Mouse (Mus musculus) embryonic facial prominence, embryonic 13.5 days (tissue): ENCODE data around the gene Rps15. TPM values are rescaled to one million over a fixed set of nuclear protein-coding genes. Genes with fewer than 3 reads are reported as not detected.

ENCODE experiments used
- ATAC-seq: fragments of 200-750 bp; cut with Nextera tagmentation; 2 replicates; pipeline ENCODE4 v1.8.0; 2017; ENCODE audit warnings: low read depth; ENCODE audit not compliant: insufficient number of reproducible peaks, insufficient read depth, low FRiP score, low TSS enrichment
- H3K27ac ChIP-seq: fragments of 300-500 bp; sonication (generic); 2 replicates; pipeline ENCODE4 v1.5.1; 2015; ENCODE audit warnings: moderate library complexity, mild to moderate bottlenecking, inconsistent platforms
- H3K27me3 ChIP-seq: fragments of 300-500 bp; sonication (generic); 2 replicates; pipeline ENCODE4 v1.6.1; 2015; ENCODE audit warnings: mild to moderate bottlenecking, inconsistent platforms
- H3K36me3 ChIP-seq: fragments of 300-500 bp; sonication (generic); 2 replicates; pipeline ENCODE4 v1.6.1; 2015; ENCODE audit warnings: mild to moderate bottlenecking, inconsistent platforms
- H3K4me1 ChIP-seq: fragments of 300-500 bp; sonication (generic); 2 replicates; pipeline ENCODE4 v1.6.1; 2015; ENCODE audit warnings: inconsistent platforms
- H3K4me2 ChIP-seq: fragments of 300-500 bp; sonication (generic); 2 replicates; pipeline ENCODE4 v1.6.1; 2015; ENCODE audit warnings: moderate library complexity, mild to moderate bottlenecking, inconsistent platforms
- H3K4me3 ChIP-seq: fragments of 300-500 bp; sonication (generic); 2 replicates; pipeline ENCODE4 v1.5.1; 2015; ENCODE audit warnings: mild to moderate bottlenecking, inconsistent platforms
- H3K9ac ChIP-seq: fragments of 300-500 bp; sonication (generic); 2 replicates; pipeline ENCODE4 v1.6.1; 2015; ENCODE audit warnings: mild to moderate bottlenecking, inconsistent platforms
- H3K9me3 ChIP-seq: fragments of 300-500 bp; sonication (generic); 2 replicates; pipeline ENCODE4 v1.6.1; 2016; ENCODE audit warnings: inconsistent platforms
- WGBS: fragments of 180-500 bp; shearing (Covaris S2); methylation state at CpG from one replicate; pipeline ENCODE4 v1.1.7; 2015; ENCODE audit warnings: mixed read lengths; 5-methylcytosine and 5-hydroxymethylcytosine counted together
- polyA plus RNA-seq: library from polyadenylated mRNA; unstranded; fragments of >200 nt; fragmentation: Nextera tagmentation; extraction: Ambion mirVana; gene quantifications from 2 replicates; pipeline ENCODE4 v1.2.1, GENCODE M21; 2015

Rps15 gene
- polyA plus RNA-seq, 1 experiment from 2014 or later: 1,047 TPM

GRCm38 (mm10) chr10:80261585-80261968, 30.7 kb upstream of the Rps15 start:
- Histone ChIP-seq H3K36me3 (peaks cover 25% of the 10 kb centered on the region), H3K9ac (peak overlapping the region; percentile 69), H3K4me3 (peak overlapping the region; percentile 49), H3K27ac (peak overlapping the region; percentile 96), H3K9me3 (no peaks in the 10 kb centered on the region), H3K4me2 (peak overlapping the region; percentile 77), H3K4me1 (peaks cover 40% of the 10 kb centered on the region), H3K27me3 (no peaks in the 10 kb centered on the region)
- peak; percentile 27 for ATAC-seq
- 0% methylated on average over 14 of the region's 14 CpGs for WGBS

GRCm38 (mm10) chr10:80262169-80262568, 30.1 kb upstream of the Rps15 start:
- WGBS: 76% methylated on average over 12 of the region's 12 CpGs
- Histone ChIP-seq H3K4me3 (peak overlapping the region; percentile 49), H3K4me1 (peaks cover 46% of the 10 kb centered on the region), H3K9me3 (no peaks in the 10 kb centered on the region), H3K27me3 (no peaks in the 10 kb centered on the region), H3K27ac (peak overlapping the region; percentile 96), H3K9ac (peak overlapping the region; percentile 69), H3K4me2 (peak overlapping the region; percentile 77), H3K36me3 (peaks cover 23% of the 10 kb centered on the region)
- no peak for ATAC-seq

- 94% methylated on average over 10 of the region's 10 CpGs for WGBS
Measured at GRCm38 (mm10) chr10:80262776-80263365, 29.4 kb upstream of the Rps15 start.

GRCm38 (mm10) chr10:80264341-80265148, 27.7 kb upstream of the Rps15 start:
- peak overlapping the region; percentile 99 for H3K9ac ChIP-seq
- no peaks in the 10 kb centered on the region for H3K27me3 ChIP-seq
- WGBS: 2% methylated on average over 78 of the region's 81 CpGs
- H3K36me3 ChIP-seq: peaks cover 24% of the 10 kb centered on the region
- peak overlapping the region; percentile 64 for H3K27ac ChIP-seq
- no peaks in the 10 kb centered on the region for H3K9me3 ChIP-seq
- H3K4me3 ChIP-seq: peak overlapping the region; percentile 90
- 0 out of 2 replicates have a peak, but pooled peaks have one; percentile 40 for ATAC-seq
- H3K4me2 ChIP-seq: peak overlapping the region; percentile 85
- peaks cover 56% of the 10 kb centered on the region for H3K4me1 ChIP-seq

More at GRCm38 (mm10) chr10:80262776-80263365, 29.4 kb upstream of the Rps15 start:
- no peaks in the 10 kb centered on the region for H3K27me3 ChIP-seq
- no peak overlapping the region for H3K4me2 ChIP-seq
- H3K4me3 ChIP-seq: no peak overlapping the region
- peaks cover 24% of the 10 kb centered on the region for H3K36me3 ChIP-seq
- no peak overlapping the region for H3K9ac ChIP-seq
- ATAC-seq: no peak
- no peaks in the 10 kb centered on the region for H3K9me3 ChIP-seq
- peaks cover 53% of the 10 kb centered on the region for H3K4me1 ChIP-seq
- no peak overlapping the region for H3K27ac ChIP-seq

- peaks cover 25% of the 10 kb centered on the region for H3K36me3 ChIP-seq
- no peak for ATAC-seq
- H3K4me2 ChIP-seq: peak overlapping the region; percentile 85
- under 1% methylated on average over 18 of the region's 18 CpGs for WGBS
- no peaks in the 10 kb centered on the region for H3K9me3 ChIP-seq
- peak overlapping the region; percentile 99 for H3K9ac ChIP-seq
- peak overlapping the region; percentile 90 for H3K4me3 ChIP-seq
- peak overlapping the region; percentile 64 for H3K27ac ChIP-seq
- peaks cover 50% of the 10 kb centered on the region for H3K4me1 ChIP-seq
- no peaks in the 10 kb centered on the region for H3K27me3 ChIP-seq
Measured at GRCm38 (mm10) chr10:80265149-80265486, 27.1 kb upstream of the Rps15 start.

- Histone ChIP-seq H3K36me3 (peaks cover 56% of the 10 kb centered on the region), H3K9ac (peak overlapping the region; percentile 37; the same call in 1 of the 2 replicates)
Measured at GRCm38 (mm10) chr10:80270099-80270498, 22.2 kb upstream of the Rps15 start.

GRCm38 (mm10) chr10:80270734-80271181, 21.5 kb upstream of the Rps15 start:
- no peak overlapping the region for H3K4me3 ChIP-seq
- WGBS: 78% methylated on average over 6 of the region's 6 CpGs
- H3K9me3 ChIP-seq: no peaks in the 10 kb centered on the region
- peaks cover 48% of the 10 kb centered on the region for H3K4me1 ChIP-seq
- peak overlapping the region; percentile 37 for H3K9ac ChIP-seq
- ATAC-seq: no peak
- no peak overlapping the region for H3K4me2 ChIP-seq
- no peak overlapping the region for H3K27ac ChIP-seq
- peaks cover 62% of the 10 kb centered on the region for H3K36me3 ChIP-seq
- H3K27me3 ChIP-seq: no peaks in the 10 kb centered on the region

More at GRCm38 (mm10) chr10:80270099-80270498, 22.2 kb upstream of the Rps15 start:
- 95% methylated on average over 2 of the region's 2 CpGs for WGBS
- Histone ChIP-seq H3K27me3 (no peaks in the 10 kb centered on the region), H3K4me1 (peaks cover 50% of the 10 kb centered on the region), H3K27ac (no peak overlapping the region), H3K4me2 (no peak overlapping the region), H3K4me3 (no peak overlapping the region), H3K9me3 (no peaks in the 10 kb centered on the region)
- ATAC-seq: no peak

GRCm38 (mm10) chr10:80271186-80271843, 20.9 kb upstream of the Rps15 start:
- 78% methylated on average over 5 of the region's 5 CpGs for WGBS
- no peaks in the 10 kb centered on the region for H3K27me3 ChIP-seq
- peaks cover 67% of the 10 kb centered on the region for H3K36me3 ChIP-seq
- no peaks in the 10 kb centered on the region for H3K9me3 ChIP-seq
- H3K4me2 ChIP-seq: no peak overlapping the region
- H3K4me1 ChIP-seq: peaks cover 42% of the 10 kb centered on the region
- H3K27ac ChIP-seq: no peak overlapping the region
- ATAC-seq: no peak
- H3K9ac ChIP-seq: peak overlapping the region; percentile 37; the same call in 1 of the 2 replicates
- H3K4me3 ChIP-seq: no peak overlapping the region

GRCm38 (mm10) chr10:80271870-80272585, 20.2 kb upstream of the Rps15 start:
- ATAC-seq: no peak
- H3K4me1 ChIP-seq: peaks cover 35% of the 10 kb centered on the region
- no peak overlapping the region for H3K4me3 ChIP-seq
- H3K9ac ChIP-seq: peak overlapping the region; percentile 37; the same call in 1 of the 2 replicates
- no peak overlapping the region for H3K4me2 ChIP-seq
- no peaks in the 10 kb centered on the region for H3K9me3 ChIP-seq
- H3K27me3 ChIP-seq: no peaks in the 10 kb centered on the region
- no peak overlapping the region for H3K27ac ChIP-seq
- peaks cover 71% of the 10 kb centered on the region for H3K36me3 ChIP-seq
- WGBS: 90% methylated on average over 8 of the region's 8 CpGs

- Histone ChIP-seq H3K4me3 (no peak overlapping the region), H3K27ac (no peak overlapping the region), H3K36me3 (peaks cover 73% of the 10 kb centered on the region), H3K4me1 (peaks cover 17% of the 10 kb centered on the region), H3K9ac (no peak overlapping the region), H3K27me3 (no peaks in the 10 kb centered on the region), H3K9me3 (no peaks in the 10 kb centered on the region), H3K4me2 (no peak overlapping the region)
- no peak for ATAC-seq
- WGBS: 85% methylated on average over 3 of the region's 3 CpGs
Measured at GRCm38 (mm10) chr10:80273847-80274246, 18.4 kb upstream of the Rps15 start.

- H3K27me3 ChIP-seq: no peaks in the 10 kb centered on the region
- no peak overlapping the region for H3K9ac ChIP-seq
- no peak for ATAC-seq
- H3K4me3 ChIP-seq: no peak overlapping the region
- WGBS: 83% methylated on average over 5 of the region's 5 CpGs
- peaks cover 85% of the 10 kb centered on the region for H3K36me3 ChIP-seq
- no peak overlapping the region for H3K4me2 ChIP-seq
- H3K27ac ChIP-seq: no peak overlapping the region
- no peaks in the 10 kb centered on the region for H3K9me3 ChIP-seq
- H3K4me1 ChIP-seq: peaks cover 7% of the 10 kb centered on the region; the same call in 1 of the 2 replicates
Measured at GRCm38 (mm10) chr10:80276238-80276637, 16.0 kb upstream of the Rps15 start.
